Mouse (Mus musculus): ENCODE results near the gene Adgra3. TPM values are rescaled to one million over a fixed set of nuclear protein-coding genes. Genes with fewer than 3 reads are reported as not detected.

The Adgra3 gene
- polyA plus RNA-seq, 1 experiment from 2014 or later, result 42.9 TPM

GRCm38 (mm10) chr5:50027001-50027400 is 31.8 kb downstream of the Adgra3 start:
- no peak overlapping the region for H3K4me2 ChIP-seq (ENCODE audit: low read depth, low read length, severe bottlenecking)
- H3K9me3 ChIP-seq (ENCODE audit: control insufficient read depth, low read length), result no peaks in the 10 kb centered on the region
- H3K4me3 ChIP-seq (ENCODE audit: low read depth, low read length), result no peak overlapping the region
- WGBS, result 80% methylated on average over 7 of the region's 7 CpGs
- H3K4me1 ChIP-seq (replicated peaks; ENCODE audit: control insufficient read depth, insufficient read depth, low read length), result no peaks in the 10 kb centered on the region
- no peak overlapping the region for H3K27ac ChIP-seq (ENCODE audit: low read depth, low read length)
- no peak overlapping the region for H3K9ac ChIP-seq (ENCODE audit: low read length)
- ATAC-seq (replicated peaks; ENCODE audit: low FRiP score) (no peak), DNase-seq (ENCODE audit: low spot score) (no peak)
- no peaks in the 10 kb centered on the region for H3K27me3 ChIP-seq (ENCODE audit: control insufficient read depth, insufficient read depth, low read length)
- H3K36me3 ChIP-seq (ENCODE audit: control insufficient read depth, insufficient read depth, low read length), result no peaks in the 10 kb centered on the region; the same call in 1 of the 2 replicates

GRCm38 (mm10) chr5:50026148-50026547 is 32.7 kb downstream of the Adgra3 start:
- Histone ChIP-seq H3K4me1 (replicated peaks; ENCODE audit: control insufficient read depth, insufficient read depth, low read length) (no peaks in the 10 kb centered on the region), H3K9me3 (ENCODE audit: control insufficient read depth, low read length) (no peaks in the 10 kb centered on the region), H3K27me3 (ENCODE audit: control insufficient read depth, insufficient read depth, low read length) (no peaks in the 10 kb centered on the region), H3K27ac (ENCODE audit: low read depth, low read length) (no peak overlapping the region), H3K36me3 (ENCODE audit: control insufficient read depth, insufficient read depth, low read length) (no peaks in the 10 kb centered on the region; the same call in 1 of the 2 replicates), H3K4me2 (ENCODE audit: low read depth, low read length, severe bottlenecking) (no peak overlapping the region), H3K9ac (ENCODE audit: low read length) (no peak overlapping the region), H3K4me3 (ENCODE audit: low read depth, low read length) (no peak overlapping the region)
- WGBS, result 91% methylated on average over 3 of the region's 3 CpGs
- DNase-seq (ENCODE audit: low spot score) (no peak), ATAC-seq (replicated peaks; ENCODE audit: low FRiP score) (no peak)

- ATAC-seq (replicated peaks; ENCODE audit: low FRiP score) (no peak), DNase-seq (ENCODE audit: low spot score) (no peak)
- Histone ChIP-seq H3K4me1 (replicated peaks; ENCODE audit: control insufficient read depth, insufficient read depth, low read length) (no peaks in the 10 kb centered on the region), H3K27me3 (ENCODE audit: control insufficient read depth, insufficient read depth, low read length) (no peaks in the 10 kb centered on the region), H3K4me3 (ENCODE audit: low read depth, low read length) (no peak overlapping the region), H3K9me3 (ENCODE audit: control insufficient read depth, low read length) (no peaks in the 10 kb centered on the region), H3K4me2 (ENCODE audit: low read depth, low read length, severe bottlenecking) (no peak overlapping the region), H3K9ac (ENCODE audit: low read length) (no peak overlapping the region), H3K27ac (ENCODE audit: low read depth, low read length) (no peak overlapping the region), H3K36me3 (ENCODE audit: control insufficient read depth, insufficient read depth, low read length) (peaks cover 3% of the 10 kb centered on the region; the same call in 1 of the 2 replicates)
- 88% methylated on average over 6 of the region's 6 CpGs for WGBS
Measured at GRCm38 (mm10) chr5:50024097-50024496, 34.7 kb downstream of the Adgra3 start.

- H3K4me2 ChIP-seq (ENCODE audit: low read depth, low read length, severe bottlenecking), result no peak overlapping the region
Measured at GRCm38 (mm10) chr5:50015987-50016587, 42.7 kb downstream of the Adgra3 start.

GRCm38 (mm10) chr5:50015147-50015697 is 43.6 kb downstream of the Adgra3 start:
- Histone ChIP-seq H3K27ac (ENCODE audit: low read depth, low read length) (no peak overlapping the region), H3K9me3 (ENCODE audit: control insufficient read depth, low read length) (no peaks in the 10 kb centered on the region), H3K4me2 (ENCODE audit: low read depth, low read length, severe bottlenecking) (no peak overlapping the region), H3K4me1 (replicated peaks; ENCODE audit: control insufficient read depth, insufficient read depth, low read length) (peaks cover 6% of the 10 kb centered on the region; the same call in 1 of the 2 replicates), H3K27me3 (ENCODE audit: control insufficient read depth, insufficient read depth, low read length) (no peaks in the 10 kb centered on the region), H3K4me3 (ENCODE audit: low read depth, low read length) (no peak overlapping the region), H3K36me3 (ENCODE audit: control insufficient read depth, insufficient read depth, low read length) (peaks cover 3% of the 10 kb centered on the region; the same call in 1 of the 2 replicates), H3K9ac (ENCODE audit: low read length) (no peak overlapping the region)
- DNase-seq (ENCODE audit: low spot score) (no peak), ATAC-seq (replicated peaks; ENCODE audit: low FRiP score) (0 out of 2 replicates have a peak, but pooled peaks have one; percentile 31)
- 18% methylated on average over 5 of the region's 5 CpGs for WGBS

More at GRCm38 (mm10) chr5:50015987-50016587, 42.7 kb downstream of the Adgra3 start:
- Histone ChIP-seq H3K9me3 (ENCODE audit: control insufficient read depth, low read length) (no peaks in the 10 kb centered on the region), H3K9ac (ENCODE audit: low read length) (no peak overlapping the region), H3K4me3 (ENCODE audit: low read depth, low read length) (no peak overlapping the region), H3K27me3 (ENCODE audit: control insufficient read depth, insufficient read depth, low read length) (no peaks in the 10 kb centered on the region), H3K27ac (ENCODE audit: low read depth, low read length) (no peak overlapping the region), H3K36me3 (ENCODE audit: control insufficient read depth, insufficient read depth, low read length) (0 out of 2 replicates have a peak, but pooled peaks cover 3% of the 10 kb centered on the region), H3K4me1 (replicated peaks; ENCODE audit: control insufficient read depth, insufficient read depth, low read length) (peaks cover 6% of the 10 kb centered on the region; the same call in 1 of the 2 replicates)
- ATAC-seq (replicated peaks; ENCODE audit: low FRiP score), result no peak
- 83% methylated on average over 5 of the region's 5 CpGs for WGBS
- no peak for DNase-seq (ENCODE audit: low spot score)

GRCm38 (mm10) chr5:50014658-50015057 is 44.1 kb downstream of the Adgra3 start:
- Histone ChIP-seq H3K27ac (ENCODE audit: low read depth, low read length) (no peak overlapping the region), H3K9ac (ENCODE audit: low read length) (no peak overlapping the region), H3K9me3 (ENCODE audit: control insufficient read depth, low read length) (no peaks in the 10 kb centered on the region), H3K4me1 (replicated peaks; ENCODE audit: control insufficient read depth, insufficient read depth, low read length) (peaks cover 6% of the 10 kb centered on the region; the same call in 1 of the 2 replicates), H3K4me2 (ENCODE audit: low read depth, low read length, severe bottlenecking) (no peak overlapping the region), H3K36me3 (ENCODE audit: control insufficient read depth, insufficient read depth, low read length) (peaks cover 2% of the 10 kb centered on the region; the same call in 1 of the 2 replicates), H3K27me3 (ENCODE audit: control insufficient read depth, insufficient read depth, low read length) (no peaks in the 10 kb centered on the region), H3K4me3 (ENCODE audit: low read depth, low read length) (no peak overlapping the region)
- 41% methylated on average over 7 of the region's 7 CpGs for WGBS
- no peak for DNase-seq (ENCODE audit: low spot score)
- ATAC-seq (replicated peaks; ENCODE audit: low FRiP score), result no peak

GRCm38 (mm10) chr5:50013965-50014364 is 44.8 kb downstream of the Adgra3 start:
- H3K36me3 ChIP-seq (ENCODE audit: control insufficient read depth, insufficient read depth, low read length), result no peaks in the 10 kb centered on the region; the same call in 1 of the 2 replicates
- no peak overlapping the region for H3K4me2 ChIP-seq (ENCODE audit: low read depth, low read length, severe bottlenecking)
- peaks cover 6% of the 10 kb centered on the region; the same call in 1 of the 2 replicates for H3K4me1 ChIP-seq (replicated peaks; ENCODE audit: control insufficient read depth, insufficient read depth, low read length)
- no peaks in the 10 kb centered on the region for H3K27me3 ChIP-seq (ENCODE audit: control insufficient read depth, insufficient read depth, low read length)
- H3K27ac ChIP-seq (ENCODE audit: low read depth, low read length), result no peak overlapping the region
- no peak overlapping the region for H3K9ac ChIP-seq (ENCODE audit: low read length)
- DNase-seq (ENCODE audit: low spot score), result no peak
- WGBS, result 81% methylated on average over 4 of the region's 4 CpGs
- H3K9me3 ChIP-seq (ENCODE audit: control insufficient read depth, low read length), result no peaks in the 10 kb centered on the region
- ATAC-seq (replicated peaks; ENCODE audit: low FRiP score), result no peak
- no peak overlapping the region for H3K4me3 ChIP-seq (ENCODE audit: low read depth, low read length)

GRCm38 (mm10) chr5:50008841-50009240 is 50.0 kb downstream of the Adgra3 start:
- no peaks in the 10 kb centered on the region for H3K9me3 ChIP-seq (ENCODE audit: control insufficient read depth, low read length)
- no peaks in the 10 kb centered on the region; the same call in 1 of the 2 replicates for H3K36me3 ChIP-seq (ENCODE audit: control insufficient read depth, insufficient read depth, low read length)
- no peak for DNase-seq (ENCODE audit: low spot score)
- H3K27me3 ChIP-seq (ENCODE audit: control insufficient read depth, insufficient read depth, low read length), result no peaks in the 10 kb centered on the region
- 65% methylated on average over 4 of the region's 4 CpGs for WGBS
- no peak overlapping the region for H3K4me2 ChIP-seq (ENCODE audit: low read depth, low read length, severe bottlenecking)
- ATAC-seq (replicated peaks; ENCODE audit: low FRiP score), result no peak
- H3K4me1 ChIP-seq (replicated peaks; ENCODE audit: control insufficient read depth, insufficient read depth, low read length), result no peaks in the 10 kb centered on the region
- no peak overlapping the region for H3K9ac ChIP-seq (ENCODE audit: low read length)
- no peak overlapping the region for H3K27ac ChIP-seq (ENCODE audit: low read depth, low read length)
- no peak overlapping the region for H3K4me3 ChIP-seq (ENCODE audit: low read depth, low read length)

Data from forebrain, embryonic 11.5 days (tissue).